Mouse (Mus musculus): Measurements from ENCODE around the gene Fgd3. TPM values are rescaled to one million over a fixed set of nuclear protein-coding genes. Genes with fewer than 3 reads are reported as not detected.

Gene Fgd3
- total RNA-seq, 2 experiments from 2014 or later, result 7.9 to 8.1 TPM

DNA sequence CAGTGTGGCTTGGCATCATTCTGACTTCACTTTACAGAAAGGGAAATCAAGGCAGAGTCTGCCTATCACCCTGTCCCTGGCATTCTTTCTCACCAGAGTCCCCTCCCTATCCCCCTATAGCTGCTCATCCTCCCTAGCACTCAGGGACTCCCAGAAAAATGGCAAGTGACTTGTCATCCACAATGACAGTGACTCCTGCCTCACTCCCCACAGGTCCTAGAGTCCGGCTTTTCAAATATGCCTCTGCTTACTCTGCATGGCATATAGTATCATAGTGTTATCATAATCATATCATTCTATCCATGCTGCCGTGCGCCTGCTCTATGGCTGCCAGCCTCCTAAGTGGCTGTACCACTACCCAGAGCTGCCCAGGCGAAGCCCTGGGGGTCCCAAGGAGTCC, 11.9 kb downstream of the Fgd3 start:
- no peak for DNase-seq (ENCODE audit: low spot score in 2 of 2)

DNA sequence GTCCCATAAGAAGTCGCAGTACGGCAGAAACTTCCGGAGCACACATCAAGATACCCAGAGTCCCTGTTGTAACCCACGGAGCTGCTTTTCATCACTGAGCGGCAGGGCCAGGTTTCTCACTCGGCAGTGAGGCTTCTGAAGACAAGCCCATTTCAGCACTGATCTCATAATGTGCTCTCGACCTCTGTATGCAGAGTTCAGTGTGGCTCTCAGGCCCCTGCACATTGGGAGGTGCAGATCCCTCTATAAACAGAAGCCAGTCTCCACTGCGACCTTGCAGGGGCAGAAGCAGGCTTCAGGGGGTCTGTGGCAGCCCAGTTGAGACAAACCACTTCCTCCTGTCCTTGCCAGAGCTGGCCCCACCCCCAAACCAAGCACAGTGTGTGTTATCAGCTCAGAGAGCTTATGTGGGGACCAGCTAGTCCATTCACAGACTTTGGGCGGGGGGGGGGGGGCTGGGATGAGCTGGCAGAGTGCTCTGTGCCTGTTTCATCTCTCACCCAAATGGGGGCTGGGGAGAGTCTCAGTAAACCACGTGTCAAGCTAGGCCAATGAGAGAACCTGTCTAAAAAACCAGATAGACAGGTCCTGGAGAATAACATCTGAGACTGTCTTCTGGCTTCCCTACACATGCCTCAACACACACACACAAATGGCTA, 12.7 kb downstream of the Fgd3 start:
- DNase-seq (ENCODE audit: low spot score in 2 of 2), result peak in 1 of 2 experiments; percentile 48

DNA sequence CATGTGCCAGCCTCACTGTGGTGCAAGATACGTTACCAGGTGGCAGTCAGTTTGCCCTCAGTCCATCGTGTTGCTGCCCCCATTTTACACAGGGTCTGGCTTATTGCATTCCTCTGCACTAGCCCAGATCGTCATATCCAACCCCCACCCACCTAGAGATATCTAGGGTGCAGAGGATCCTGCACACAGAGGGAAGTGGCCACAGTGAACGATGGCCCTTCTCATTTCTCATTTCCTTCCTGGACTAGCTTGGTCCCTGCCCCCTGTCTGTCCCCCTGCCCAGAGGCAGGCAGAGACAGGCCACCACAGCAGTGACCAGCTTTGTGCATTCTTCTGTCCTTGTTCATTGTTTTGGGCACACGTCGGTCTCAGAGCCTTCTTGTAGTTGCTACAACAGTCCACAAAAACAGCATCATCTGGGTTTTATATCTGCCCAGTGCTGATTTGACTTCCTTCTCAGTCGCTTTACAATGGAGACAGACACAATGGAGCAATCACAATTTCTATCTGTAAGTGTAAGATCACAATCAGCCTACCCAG, 13.3 kb downstream of the Fgd3 start:
- DNase-seq (ENCODE audit: low spot score in 2 of 2), result no peak

DNA sequence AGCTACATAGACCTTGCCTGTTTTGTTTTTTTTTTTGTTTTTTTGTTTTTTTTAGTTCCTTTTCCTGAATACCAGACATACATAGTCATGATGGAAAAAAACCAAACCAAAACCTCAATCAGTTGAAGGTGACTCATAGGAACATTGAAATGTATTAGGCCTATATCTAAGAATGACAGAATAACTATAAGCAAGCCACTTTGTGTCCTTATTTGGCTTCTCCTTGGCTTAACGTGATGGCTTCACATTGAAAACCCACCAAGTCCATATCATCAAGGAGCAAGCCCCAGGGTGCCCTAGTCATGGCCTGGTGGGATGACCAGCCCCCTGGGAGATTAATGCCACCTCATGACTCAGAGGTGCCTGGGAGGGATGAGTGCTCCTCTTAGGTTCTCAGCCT, 19.3 kb downstream of the Fgd3 start:
- no peak for DNase-seq (ENCODE audit: low spot score in 2 of 2)

- DNase-seq (ENCODE audit: low spot score in 2 of 2), result no peak
These were observed 21.4 kb downstream of the Fgd3 start for GRCm38 (mm10) chr13:49298514-49299381.

DNA sequence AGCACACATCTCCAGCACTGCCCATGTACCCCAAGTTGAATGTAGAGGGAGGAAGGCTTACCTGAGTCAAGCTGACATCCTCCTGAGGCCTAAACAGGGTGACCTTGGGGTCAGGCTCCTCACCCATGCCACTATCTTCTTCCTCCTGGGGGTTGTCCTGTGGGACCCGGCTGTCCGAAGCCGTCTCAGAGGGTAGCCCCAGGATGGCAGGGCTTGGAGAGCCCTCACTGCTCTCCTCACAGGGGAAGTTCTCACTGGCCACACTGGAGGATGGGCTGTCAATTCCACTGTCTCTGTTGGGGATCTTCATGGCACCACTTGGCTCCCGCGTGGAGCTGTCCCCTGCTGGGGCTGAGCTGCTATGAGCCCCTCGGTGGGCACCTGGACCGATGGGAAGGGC, 23.8 kb downstream of the Fgd3 start:
- DNase-seq (ENCODE audit: low spot score in 2 of 2), result no peak

- no peak for DNase-seq (ENCODE audit: low spot score in 2 of 2)
These were observed 26.0 kb downstream of the Fgd3 start for GRCm38 (mm10) chr13:49294108-49294507.

DNA sequence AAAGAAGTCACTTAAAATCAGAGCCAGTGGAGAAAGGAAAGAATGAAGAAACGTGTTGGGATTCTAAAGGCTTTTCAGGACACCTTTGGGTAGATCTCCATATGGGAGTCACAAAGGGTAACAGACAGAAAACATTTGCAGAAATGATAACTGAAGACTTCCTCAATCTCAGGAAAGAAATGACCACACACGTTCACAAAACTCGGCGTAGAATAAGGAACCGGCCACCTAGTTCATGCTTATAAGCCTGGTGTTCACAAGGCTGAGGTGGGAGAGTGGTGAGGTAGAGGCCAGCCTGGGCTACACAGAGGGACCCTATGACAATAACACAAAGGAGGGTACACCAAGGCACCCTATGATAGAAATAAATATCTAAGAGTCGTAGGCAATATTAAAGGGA, 28.2 kb downstream of the Fgd3 start:
- no peak for DNase-seq (ENCODE audit: low spot score in 2 of 2)

DNA sequence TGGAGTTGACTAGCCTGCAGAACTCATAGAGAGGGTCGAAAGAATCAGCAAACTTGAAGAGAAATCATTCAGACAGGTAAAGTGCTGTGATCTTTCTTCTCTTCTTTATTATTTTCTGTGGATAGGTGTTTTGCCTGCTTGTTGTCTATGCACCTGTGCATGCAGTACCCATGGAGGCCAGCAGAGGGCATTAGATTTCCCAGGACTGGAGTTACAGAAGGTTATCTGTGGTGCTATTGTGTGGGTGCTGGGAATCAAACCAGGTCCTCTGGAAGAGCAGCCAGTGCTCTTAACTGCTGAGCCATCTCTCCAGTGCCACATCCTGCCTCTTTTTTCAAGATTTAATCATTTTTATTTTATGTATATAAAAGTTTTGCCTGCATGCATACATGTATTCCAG, 28.7 kb downstream of the Fgd3 start:
- no peak for DNase-seq (ENCODE audit: low spot score in 2 of 2)

GRCm38 (mm10) chr13:49287224-49287623, 32.9 kb downstream of the Fgd3 start:
- DNase-seq (ENCODE audit: low spot score in 2 of 2), result no peak

DNA sequence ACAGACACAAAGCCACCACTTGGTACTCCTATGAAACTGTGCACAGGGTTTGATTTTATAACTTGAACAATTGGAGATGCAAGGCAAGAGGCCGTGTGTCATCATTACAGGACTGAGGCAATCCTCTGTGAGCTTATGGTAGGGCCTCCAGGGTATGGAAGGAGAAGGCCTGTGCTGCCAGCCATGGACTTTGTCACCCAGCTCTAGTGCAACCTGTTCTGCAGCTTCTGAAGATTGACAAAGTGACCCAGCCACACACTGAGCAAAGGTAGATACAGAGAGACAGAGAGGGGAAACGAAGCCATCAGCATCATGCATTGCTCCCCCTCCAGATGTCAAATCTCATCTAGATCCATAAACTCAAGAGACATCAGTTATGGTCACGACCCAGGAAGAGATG, 33.4 kb downstream of the Fgd3 start:
- DNase-seq (ENCODE audit: low spot score in 2 of 2), result no peak

DNA sequence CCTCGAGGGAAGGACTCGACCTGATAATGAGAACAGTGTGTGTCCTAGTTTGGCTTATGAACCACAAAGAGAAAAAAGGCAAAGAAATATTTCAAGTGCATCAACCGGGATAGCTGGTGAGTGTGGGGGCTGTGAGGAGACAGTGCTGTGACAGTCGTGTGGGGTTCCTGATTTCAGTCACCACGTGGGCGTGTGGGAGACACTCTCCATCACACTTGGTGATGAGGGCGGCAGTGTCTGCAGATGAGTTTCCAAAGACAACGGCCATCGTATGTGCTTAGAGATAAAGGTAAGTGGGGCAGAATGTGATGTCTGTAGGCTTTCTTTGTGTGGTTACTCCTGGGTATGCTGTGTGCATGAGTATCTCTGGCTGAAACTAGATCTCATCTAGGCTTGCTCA, 36.4 kb downstream of the Fgd3 start:
- DNase-seq (ENCODE audit: low spot score in 2 of 2), result no peak

- DNase-seq (ENCODE audit: low spot score in 2 of 2), result no peak
These were observed 37.9 kb downstream of the Fgd3 start for GRCm38 (mm10) chr13:49282168-49282567.

- DNase-seq (ENCODE audit: low spot score in 2 of 2), result no peak
These were observed 48.0 kb downstream of the Fgd3 start for GRCm38 (mm10) chr13:49271831-49272765.

- DNase-seq (ENCODE audit: low spot score in 2 of 2), result no peak
These were observed 49.6 kb downstream of the Fgd3 start for GRCm38 (mm10) chr13:49270500-49270899.

GRCm38 (mm10) chr13:49267645-49268044, 52.5 kb downstream of the Fgd3 start:
- no peak for DNase-seq (ENCODE audit: low spot score in 2 of 2)

DNA sequence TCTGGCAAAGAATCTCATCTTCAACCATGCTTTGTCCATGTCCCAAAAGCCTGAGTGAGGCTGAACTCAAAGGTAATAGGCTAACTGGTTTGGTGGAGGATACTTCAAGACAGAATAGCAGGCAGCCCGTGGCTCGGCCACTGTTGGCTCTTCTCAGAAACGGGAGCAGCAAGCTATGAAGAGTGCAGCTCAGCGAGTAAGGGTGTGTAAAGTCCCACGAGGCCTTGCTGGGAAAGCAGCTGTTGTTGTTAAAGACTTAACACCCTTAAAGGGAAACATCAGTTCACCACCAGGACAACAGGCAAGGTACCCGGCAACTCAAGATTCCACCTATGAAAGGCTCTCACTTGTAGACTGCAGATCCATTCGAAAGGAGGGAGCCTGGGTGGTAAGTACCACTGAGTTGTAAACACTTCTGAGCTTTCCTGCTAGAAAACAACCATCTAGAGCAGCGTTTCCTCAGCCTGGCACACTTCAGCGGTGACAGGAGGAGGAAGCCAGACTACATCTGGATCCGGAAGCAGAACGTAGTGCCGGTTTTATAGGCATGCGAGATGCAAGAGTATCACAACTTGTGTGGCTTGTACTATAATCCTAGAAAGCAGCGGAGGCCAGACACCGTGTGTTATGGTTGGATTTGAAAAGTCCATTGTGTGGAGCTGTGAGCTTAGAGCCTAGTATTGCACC, 59.9 kb downstream of the Fgd3 start:
- DNase-seq (ENCODE audit: low spot score in 2 of 2), result no peak

DNA sequence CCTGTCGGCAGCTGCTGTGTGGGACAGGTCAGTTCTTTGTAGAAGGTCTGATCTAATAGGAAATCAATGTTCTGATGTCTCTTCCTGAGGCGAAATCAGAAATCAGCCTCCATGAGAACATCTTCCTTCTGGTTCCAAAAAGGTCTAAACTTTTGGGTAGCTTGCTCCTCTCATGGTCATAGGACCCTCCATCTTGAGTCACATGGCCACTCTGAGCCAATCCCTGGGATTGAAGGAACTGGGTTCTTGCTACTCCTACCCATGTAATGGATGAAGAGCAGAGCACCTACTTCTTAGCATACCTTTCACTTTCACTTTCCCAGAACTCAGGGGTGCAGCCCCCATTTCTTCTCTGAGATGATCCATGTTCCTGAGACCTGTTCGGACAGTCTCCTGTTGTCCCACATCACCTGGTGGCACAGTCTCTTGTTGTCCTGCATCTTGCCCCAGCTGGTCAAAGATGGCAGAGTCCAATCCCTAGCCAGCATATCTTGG, 62.2 kb downstream of the Fgd3 start:
- DNase-seq (ENCODE audit: low spot score in 2 of 2), result no peak

DNA sequence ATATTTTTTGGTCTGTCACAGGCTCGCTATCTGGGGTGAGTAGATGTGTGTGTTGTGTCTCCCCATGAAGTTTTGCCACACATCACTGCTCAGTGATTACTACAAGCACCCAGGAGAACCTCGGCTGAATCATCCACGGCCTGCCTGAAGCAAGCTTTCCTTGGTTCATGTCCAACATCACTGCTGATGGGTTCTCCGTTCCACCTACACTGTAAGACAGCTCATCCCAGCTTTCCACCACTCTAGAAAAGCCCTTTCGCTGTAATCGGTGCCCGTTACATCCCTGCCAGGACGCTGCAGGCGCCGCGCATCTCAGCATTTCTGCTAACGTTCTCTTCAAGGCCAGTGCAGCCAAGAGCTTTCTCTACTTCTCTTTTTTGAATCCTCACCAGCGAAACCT, 67.4 kb downstream of the Fgd3 start:
- DNase-seq (ENCODE audit: low spot score in 2 of 2), result no peak

GRCm38 (mm10) chr13:49252113-49252512, 68.0 kb downstream of the Fgd3 start:
- DNase-seq (ENCODE audit: low spot score in 2 of 2), result no peak
